Mouse (Mus musculus) heart, embryonic 14.5 days (tissue): Measurements from ENCODE around the gene Ugt1a9. TPM values are rescaled to one million over a fixed set of nuclear protein-coding genes. Genes with fewer than 3 reads are reported as not detected.

Experiments
- ATAC-seq: fragments of 200-750 bp; cut with Nextera tagmentation; 2 replicates; pipeline ENCODE4 v1.8.0; 2017; ENCODE audit warnings: low read depth, moderate TSS enrichment; ENCODE audit not compliant: insufficient number of reproducible peaks, insufficient read depth, low FRiP score
- H3K27ac ChIP-seq, 2 experiments: fragments of 200-500 bp in 1 of 2; fragments of 300-500 bp in 1 of 2; sonication (generic) in 1 of 2; replicated peaks in 1 of 2; 2 replicates each; pipeline ENCODE4 v1.5.1; 2012 to 2014; ENCODE audit warnings: low read depth in 2 of 2, low read length in 2 of 2, control low read depth in 1 of 2, mild to moderate bottlenecking in 1 of 2, mixed read lengths in 1 of 2; ENCODE audit not compliant: control insufficient read depth in 1 of 2, insufficient read depth in 1 of 2
- H3K27me3 ChIP-seq: fragments of 300-500 bp; sonication (generic); 2 replicates; pipeline ENCODE4 v1.6.1; 2014; ENCODE audit warnings: mild to moderate bottlenecking, low read length, control low read depth; ENCODE audit not compliant: control insufficient read depth, insufficient read depth
- H3K36me3 ChIP-seq: fragments of 300-500 bp; sonication (generic); 2 replicates; pipeline ENCODE4 v1.6.1; 2014; ENCODE audit warnings: mild to moderate bottlenecking, control low read depth, low read length, mixed read lengths; ENCODE audit not compliant: control insufficient read depth, insufficient read depth
- H3K4me1 ChIP-seq, 2 experiments: fragments of 200-500 bp in 1 of 2; fragments of 300-500 bp in 1 of 2; sonication (generic) in 1 of 2; 2 replicates each; pipeline ENCODE4 v1.6.1; 2012 to 2014; ENCODE audit warnings: low read length in 2 of 2, control low read depth in 1 of 2, mixed read lengths in 1 of 2; ENCODE audit not compliant: control insufficient read depth in 2 of 2, insufficient read depth in 2 of 2
- H3K4me2 ChIP-seq: fragments of 300-500 bp; sonication (generic); 2 replicates; pipeline ENCODE4 v1.6.1; 2014; ENCODE audit warnings: mild to moderate bottlenecking, low read length
- H3K4me3 ChIP-seq, 2 experiments: fragments of 200-500 bp in 1 of 2; fragments of 300-500 bp in 1 of 2; sonication (generic) in 1 of 2; 2 replicates each; pipeline ENCODE4 v1.5.1; 2012 to 2014; ENCODE audit warnings: low read length in 2 of 2, mild to moderate bottlenecking in 2 of 2, control low read depth in 1 of 2, low read depth in 1 of 2, moderate library complexity in 1 of 2; ENCODE audit not compliant: control insufficient read depth in 1 of 2, insufficient read depth in 1 of 2
- H3K9ac ChIP-seq: fragments of 300-500 bp; sonication (generic); 2 replicates; pipeline ENCODE4 v1.6.1; 2014; ENCODE audit warnings: mild to moderate bottlenecking, low read length
- H3K9me3 ChIP-seq: fragments of 300-500 bp; sonication (generic); 2 replicates; pipeline ENCODE4 v1.6.1; 2016; ENCODE audit warnings: low read length, control low read depth; ENCODE audit not compliant: control insufficient read depth
- WGBS: fragments of 180-500 bp; shearing (Covaris S2); extraction: QIAGEN DNeasy Blood & Tissue Kit; methylation state at CpG from one replicate; pipeline ENCODE4 v1.1.7; 2014; 5-methylcytosine and 5-hydroxymethylcytosine counted together
- polyA plus RNA-seq: library from polyadenylated mRNA; unstranded; fragments of >200 nt; fragmentation: Nextera tagmentation; extraction: Ambion mirVana; gene quantifications from 2 replicates; pipeline ENCODE4 v1.2.1, GENCODE M21; 2014

Gene Ugt1a9
- polyA plus RNA-seq, 1 experiment from 2014 or later = not detected

DNA sequence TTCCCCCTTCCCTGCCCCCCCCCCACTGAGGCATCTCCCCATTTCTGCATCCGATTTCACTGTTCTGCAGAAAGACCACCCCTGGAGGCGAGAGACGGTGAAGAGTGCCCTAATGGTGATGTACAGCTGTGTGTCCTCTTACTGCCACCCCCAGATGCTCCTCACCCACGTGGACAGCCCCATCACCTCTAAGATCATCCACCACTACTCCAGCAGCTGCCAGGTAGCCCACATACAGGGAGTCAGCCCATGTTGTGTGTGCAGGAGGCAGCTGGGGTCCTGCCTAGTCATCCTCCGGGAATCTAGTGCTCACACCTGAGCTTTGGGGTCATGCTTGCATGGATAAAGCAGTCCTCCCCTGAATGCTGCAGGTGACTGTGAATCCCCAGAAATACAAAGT lies 173.3 kb downstream of the Ugt1a9 start:
- H3K27me3 ChIP-seq = no peaks in the 10 kb centered on the region
- WGBS = 57% methylated on average over 5 of the region's 5 CpGs
- ATAC-seq = no peak
- no peak overlapping the region for H3K4me3 ChIP-seq
- H3K27ac ChIP-seq = no peak overlapping the region
- H3K4me1 ChIP-seq = no peaks in the 10 kb centered on the region
- H3K4me2 ChIP-seq = no peak overlapping the region
- peaks cover 94% of the 10 kb centered on the region for H3K9me3 ChIP-seq
- H3K9ac ChIP-seq = no peak overlapping the region
- no peaks in the 10 kb centered on the region for H3K36me3 ChIP-seq

DNA sequence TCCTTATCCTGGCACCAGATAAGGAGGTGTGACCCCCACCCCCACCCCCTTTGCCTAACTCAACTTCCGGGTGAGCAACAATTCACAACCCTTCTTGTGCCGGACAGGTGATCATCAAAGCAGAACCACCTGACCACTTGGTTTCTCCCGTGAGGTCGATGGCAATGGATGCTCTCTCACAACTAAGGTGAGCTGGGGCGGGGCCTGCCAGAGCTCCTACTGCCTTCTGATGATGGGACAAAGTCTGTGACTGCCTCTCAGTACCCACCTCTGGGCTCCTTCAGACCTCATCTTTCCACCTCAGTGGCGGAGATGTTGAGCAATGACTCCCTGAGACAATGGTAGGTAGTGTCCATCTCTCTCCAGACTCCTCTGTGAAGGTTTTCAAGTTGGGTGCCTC lies 175.3 kb downstream of the Ugt1a9 start:
- peaks cover 94% of the 10 kb centered on the region for H3K9me3 ChIP-seq
- H3K4me3 ChIP-seq = no peak overlapping the region
- H3K9ac ChIP-seq = no peak overlapping the region
- ATAC-seq = no peak
- 75% methylated on average over 6 of the region's 6 CpGs for WGBS
- H3K36me3 ChIP-seq = no peaks in the 10 kb centered on the region
- H3K27ac ChIP-seq = no peak overlapping the region
- H3K27me3 ChIP-seq = no peaks in the 10 kb centered on the region
- H3K4me1 ChIP-seq = no peaks in the 10 kb centered on the region
- H3K4me2 ChIP-seq = no peak overlapping the region

GRCm38 (mm10) chr1:88246386-88246785 lies 175.8 kb downstream of the Ugt1a9 start:
- H3K36me3 ChIP-seq = no peaks in the 10 kb centered on the region
- no peak overlapping the region for H3K4me2 ChIP-seq
- H3K4me1 ChIP-seq = no peaks in the 10 kb centered on the region
- H3K27me3 ChIP-seq = no peaks in the 10 kb centered on the region
- H3K9ac ChIP-seq = no peak overlapping the region
- ATAC-seq = no peak
- no peak overlapping the region for H3K4me3 ChIP-seq
- WGBS = 40% methylated on average over 6 of the region's 6 CpGs
- peaks cover 94% of the 10 kb centered on the region for H3K9me3 ChIP-seq
- H3K27ac ChIP-seq = no peak overlapping the region

GRCm38 (mm10) chr1:88247660-88248059 lies 177.1 kb downstream of the Ugt1a9 start:
- WGBS = 42% methylated on average over 2 of the region's 2 CpGs
- no peaks in the 10 kb centered on the region for H3K4me1 ChIP-seq
- H3K36me3 ChIP-seq = no peaks in the 10 kb centered on the region
- H3K9me3 ChIP-seq = peaks cover 92% of the 10 kb centered on the region
- H3K4me2 ChIP-seq = no peak overlapping the region
- no peak for ATAC-seq
- H3K27ac ChIP-seq = no peak overlapping the region
- H3K27me3 ChIP-seq = no peaks in the 10 kb centered on the region
- no peak overlapping the region for H3K4me3 ChIP-seq
- no peak overlapping the region for H3K9ac ChIP-seq

DNA sequence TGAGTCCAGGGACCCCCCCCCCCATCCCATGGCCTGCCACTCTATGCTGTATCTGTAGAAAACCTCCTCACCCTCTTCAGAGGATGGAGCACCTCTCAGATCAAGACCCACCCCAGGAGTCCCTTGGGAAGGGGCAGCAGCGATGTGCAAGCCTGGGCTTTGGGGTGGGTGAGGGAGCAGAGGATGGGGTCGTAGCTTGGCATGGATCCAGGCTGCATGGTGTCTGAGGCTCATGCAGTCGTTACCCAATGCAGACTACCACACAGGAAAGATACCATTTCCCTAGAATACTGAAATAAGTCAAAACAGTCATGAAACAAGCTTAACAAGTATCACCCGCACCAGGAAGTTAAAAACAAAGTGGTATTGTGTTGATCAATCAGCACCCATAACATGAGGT lies 178.1 kb downstream of the Ugt1a9 start:
- no peaks in the 10 kb centered on the region for H3K4me1 ChIP-seq
- 59% methylated on average over 4 of the region's 4 CpGs for WGBS

DNA sequence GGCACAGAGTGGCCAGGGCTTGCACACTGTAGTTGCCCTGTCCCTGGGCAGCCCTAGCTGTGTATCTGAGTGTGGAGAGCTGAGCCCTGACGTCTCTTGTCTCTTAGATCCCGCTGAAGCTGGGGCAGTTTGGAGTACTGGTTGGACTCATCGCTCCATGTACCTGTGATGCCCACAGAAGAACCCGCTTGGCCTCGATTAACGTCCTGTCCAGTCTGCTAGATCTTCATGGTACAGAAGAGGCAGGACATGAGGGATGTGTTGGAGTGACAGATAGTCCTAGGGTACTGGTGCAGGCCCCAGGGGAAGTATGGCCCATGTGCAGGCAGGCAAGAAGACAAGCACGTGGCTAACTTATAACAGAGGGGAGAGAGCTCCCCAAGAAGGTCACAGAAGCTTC lies 179.0 kb downstream of the Ugt1a9 start:
- H3K4me1 ChIP-seq = no peaks in the 10 kb centered on the region
- H3K4me2 ChIP-seq = no peak overlapping the region
- 69% methylated on average over 7 of the region's 7 CpGs for WGBS
- H3K36me3 ChIP-seq = no peaks in the 10 kb centered on the region
- H3K9me3 ChIP-seq = peaks cover 95% of the 10 kb centered on the region
- no peak for ATAC-seq
- H3K9ac ChIP-seq = no peak overlapping the region
- no peaks in the 10 kb centered on the region for H3K27me3 ChIP-seq
- no peak overlapping the region for H3K27ac ChIP-seq
- no peak overlapping the region for H3K4me3 ChIP-seq

More for the DNA sequence above, 178.1 kb downstream of the Ugt1a9 start:
- Histone ChIP-seq H3K9ac (no peak overlapping the region), H3K27ac (no peak overlapping the region), H3K4me3 (no peak overlapping the region), H3K4me2 (no peak overlapping the region), H3K27me3 (no peaks in the 10 kb centered on the region), H3K36me3 (no peaks in the 10 kb centered on the region), H3K9me3 (peaks cover 94% of the 10 kb centered on the region)
- ATAC-seq = no peak

DNA sequence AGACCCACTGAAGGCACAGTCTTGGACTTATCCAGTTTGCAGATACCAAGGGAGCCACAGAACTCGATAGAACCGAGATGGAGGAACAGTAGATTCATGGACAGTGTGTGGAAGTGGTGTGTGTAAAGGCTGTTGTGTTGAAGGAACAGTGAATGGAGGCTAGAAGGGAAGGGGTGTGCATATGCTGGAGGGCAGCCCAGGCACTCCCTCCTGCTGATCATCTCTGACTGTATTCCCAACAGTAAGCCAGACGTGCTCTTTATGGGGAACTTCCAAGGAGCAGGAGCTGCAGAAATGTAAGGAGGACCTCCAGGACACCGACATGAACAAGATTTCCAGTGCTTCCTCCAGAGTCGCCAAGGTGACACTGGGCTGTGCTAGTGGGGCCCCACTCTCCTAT lies 179.4 kb downstream of the Ugt1a9 start:
- no peak overlapping the region for H3K4me3 ChIP-seq
- no peaks in the 10 kb centered on the region for H3K4me1 ChIP-seq
- peaks cover 95% of the 10 kb centered on the region for H3K9me3 ChIP-seq
- ATAC-seq = no peak
- 70% methylated on average over 5 of the region's 5 CpGs for WGBS
- H3K27ac ChIP-seq = no peak overlapping the region
- no peaks in the 10 kb centered on the region for H3K27me3 ChIP-seq
- no peak overlapping the region for H3K4me2 ChIP-seq
- no peak overlapping the region for H3K9ac ChIP-seq
- no peaks in the 10 kb centered on the region for H3K36me3 ChIP-seq

GRCm38 (mm10) chr1:88253106-88253505 lies 182.5 kb downstream of the Ugt1a9 start:
- WGBS = 70% methylated on average over 8 of the region's 8 CpGs
- H3K27me3 ChIP-seq = no peaks in the 10 kb centered on the region

More at GRCm38 (mm10) chr1:88253106-88253505, 182.5 kb downstream of the Ugt1a9 start:
- Histone ChIP-seq H3K9me3 (peaks cover 87% of the 10 kb centered on the region), H3K9ac (no peak overlapping the region), H3K27ac (no peak overlapping the region), H3K36me3 (no peaks in the 10 kb centered on the region), H3K4me2 (no peak overlapping the region), H3K4me3 (no peak overlapping the region), H3K4me1 (no peaks in the 10 kb centered on the region)
- no peak for ATAC-seq
